7 mouse cellular contexts compared by ENCODE assay signal in the genomic region with DNA sequence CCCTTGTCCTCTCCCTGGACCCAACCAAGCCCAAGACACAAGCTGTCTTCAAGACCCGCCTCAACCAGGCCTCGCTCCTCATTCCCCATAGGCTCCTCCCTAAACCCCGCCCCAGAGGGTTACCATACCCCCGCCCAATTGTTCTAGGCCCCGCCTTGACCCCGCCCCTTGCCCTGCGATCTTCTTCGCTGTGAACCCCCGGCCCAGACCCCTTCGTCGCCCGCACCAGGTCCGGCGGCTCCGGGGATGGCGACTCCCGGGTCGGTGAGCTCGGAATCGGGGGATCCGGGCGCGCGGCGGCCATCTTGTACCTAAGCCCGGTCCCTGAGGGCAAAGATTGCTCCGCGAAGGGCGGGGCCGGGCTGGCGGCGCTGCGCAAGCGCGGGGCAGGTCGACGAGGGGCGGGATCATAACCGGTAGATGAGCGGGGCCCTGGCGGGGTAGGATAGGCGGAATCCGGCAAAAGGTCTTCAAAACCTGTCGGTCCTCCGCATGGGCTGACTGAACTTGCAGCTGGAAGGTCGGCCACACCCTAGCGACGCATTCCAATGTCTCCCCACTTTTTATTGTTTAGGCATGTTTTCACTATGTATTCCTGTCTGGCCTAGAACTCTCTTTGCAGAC. TPM values are rescaled to one million over a fixed set of nuclear protein-coding genes. Genes with fewer than 3 reads are reported as not detected.
DNase-seq lines count a peak whose midpoint lies in the region; ATAC-seq lines count a peak whose summit lies in the region.

A gene (minus strand): TSS at position 338 of the 624 bp plus-strand sequence.

- H3K4me3 ChIP-seq in intestine, embryonic 16.5 days (ENCODE audit: low read length): peak within 1 kb of the TSS; percentile 71
- H3K4me3 ChIP-seq in midbrain, embryonic 11.5 days (ENCODE audit: low read depth, low read length): peak within 1 kb of the TSS; percentile 56

- peak; percentile 91 to 92 for DNase-seq in adrenal gland, adult 18-20 months (ENCODE audit: low spot score in 2 of 2)
- DNase-seq in embryo, embryonic 11 days: peak; percentile 94
- DNase-seq in gastrocnemius, postnatal 25 days: peak; percentile 92
- peak; percentile 93 for DNase-seq in left cerebral cortex, postnatal 36 days (ENCODE audit: low spot score in 2 of 2)
- peak; percentile 98 for DNase-seq in midbrain, embryonic 11.5 days (ENCODE audit: low spot score, missing footprints)
- peak; percentile 80 for DNase-seq in skeletal muscle tissue, adult 2 months (ENCODE audit: low read depth, low spot score)

- H3K9me3 ChIP-seq in intestine, embryonic 16.5 days (ENCODE audit: control insufficient read depth, low read length): no peaks in the 10 kb centered on the region; the same call in 1 of the 2 replicates
- H3K9me3 ChIP-seq in midbrain, embryonic 11.5 days (ENCODE audit: control insufficient read depth, low read length): no peaks in the 10 kb centered on the region

- intact Hi-C loops in left cerebral cortex, postnatal 36 days (cut with DNase I): no loop called here

- no peaks in the 10 kb centered on the region for H3K27me3 ChIP-seq in intestine, embryonic 16.5 days (replicated peaks; ENCODE audit: control insufficient read depth, insufficient read depth, low read length)
- no peaks in the 10 kb centered on the region for H3K27me3 ChIP-seq in midbrain, embryonic 11.5 days (ENCODE audit: control insufficient read depth, insufficient read depth, low read length)

- under 1% methylated on average over 48 of the region's 48 CpGs for whole genome bisulfite sequencing in intestine, embryonic 16.5 days
- WGBS in midbrain, embryonic 11.5 days: under 1% methylated on average over 48 of the region's 48 CpGs

- H3K4me2 ChIP-seq in intestine, embryonic 16.5 days (ENCODE audit: low read depth, low read length): peak within 1 kb of the TSS; percentile 50
- peak within 1 kb of the TSS; percentile 39 for H3K4me2 ChIP-seq in midbrain, embryonic 11.5 days

- peak within 1 kb of the TSS; percentile 98 for H3K27ac ChIP-seq in intestine, embryonic 16.5 days (ENCODE audit: low read length)
- H3K27ac ChIP-seq in midbrain, embryonic 11.5 days (ENCODE audit: low read depth, low read length): peak within 1 kb of the TSS; percentile 92

- ATAC-seq in intestine, embryonic 16.5 days: peak; percentile 99
- peak; percentile 97 for ATAC-seq in midbrain, embryonic 11.5 days (ENCODE audit: low FRiP score)

- peak within 1 kb of the TSS; percentile 84 for H3K9ac ChIP-seq in intestine, embryonic 16.5 days (ENCODE audit: low read depth, low read length)
- H3K9ac ChIP-seq in midbrain, embryonic 11.5 days (ENCODE audit: low read length): peak within 1 kb of the TSS; percentile 72

- peaks cover 17% of the 10 kb centered on the region for H3K36me3 ChIP-seq in intestine, embryonic 16.5 days (ENCODE audit: control insufficient read depth, insufficient read depth, low read length)
- peaks cover 21% of the 10 kb centered on the region for H3K36me3 ChIP-seq in midbrain, embryonic 11.5 days (ENCODE audit: control insufficient read depth, insufficient read depth, low read length)

- peaks cover 6% of the 10 kb centered on the region for H3K4me1 ChIP-seq in intestine, embryonic 16.5 days (ENCODE audit: control insufficient read depth, insufficient read depth, low read length)
- H3K4me1 ChIP-seq in midbrain, embryonic 11.5 days (ENCODE audit: control insufficient read depth, insufficient read depth, low read length): peaks cover 8% of the 10 kb centered on the region

RNA-seq across cellular contexts. Expression of the gene that starts here (rescaled TPM):
- 1 to 10 TPM; 3.4 to 4.1 TPM for total RNA-seq in adrenal gland, adult 18-20 months (2021)
- 1 to 10 TPM; 2.6 to 3.4 TPM for total RNA-seq in gastrocnemius, postnatal 25 days (2021)
- 7.9 and 8.0 TPM in 2 replicates for polyA plus RNA-seq in intestine, embryonic 16.5 days (2015; fragmentation: Nextera tagmentation; extraction: Ambion mirVana)
- 1 to 10 TPM; 5.3 to 5.7 TPM for total RNA-seq in left cerebral cortex, postnatal 36 days (2021)
- polyA plus RNA-seq in midbrain, embryonic 11.5 days (2014; fragmentation: Nextera tagmentation; extraction: Ambion mirVana): 3.3 and 3.6 TPM in 2 replicates

Comparison
In these comparisons a context has a peak if more than half of its experiments do, and no peak if none do; other contexts are left out.
1. Peak in every context shown above with its lines: DNase-seq, ATAC-seq, H3K4me3 ChIP-seq and H3K27ac ChIP-seq.